Mouse (Mus musculus) olfactory bulb, adult 2 months (tissue): Measurements from ENCODE around the gene Tprkb.

Experiments used
- CTCF ChIP-seq: fragments of 200-500 bp; IDR thresholded peaks from 2 replicates; pipeline ENCODE4 v1.5.1; 2012; ENCODE audit warnings: low read depth, mild to moderate bottlenecking, low read length, moderate library complexity; ENCODE audit not compliant: insufficient read depth
- POLR2A ChIP-seq: fragments of 200-500 bp; IDR thresholded peaks from 2 replicates; pipeline ENCODE4 v1.6.1; 2012; ENCODE audit warnings: mild to moderate bottlenecking, low read depth, low read length, moderate library complexity; ENCODE audit not compliant: insufficient read depth

GRCm38 (mm10) chr6:85927476-85928464 lies 16.1 kb downstream of the Tprkb start:
- TF ChIP-seq POLR2A, result no peak
- no peak for TF ChIP-seq CTCF
